Mouse (Mus musculus): ENCODE data around the gene Efs. TPM values are rescaled to one million over a fixed set of nuclear protein-coding genes. Genes with fewer than 3 reads are reported as not detected.

Efs gene
- total and polyA plus RNA-seq, 3 experiments, result 1.9 to 5.1 (median 3.0) TPM

DNA sequence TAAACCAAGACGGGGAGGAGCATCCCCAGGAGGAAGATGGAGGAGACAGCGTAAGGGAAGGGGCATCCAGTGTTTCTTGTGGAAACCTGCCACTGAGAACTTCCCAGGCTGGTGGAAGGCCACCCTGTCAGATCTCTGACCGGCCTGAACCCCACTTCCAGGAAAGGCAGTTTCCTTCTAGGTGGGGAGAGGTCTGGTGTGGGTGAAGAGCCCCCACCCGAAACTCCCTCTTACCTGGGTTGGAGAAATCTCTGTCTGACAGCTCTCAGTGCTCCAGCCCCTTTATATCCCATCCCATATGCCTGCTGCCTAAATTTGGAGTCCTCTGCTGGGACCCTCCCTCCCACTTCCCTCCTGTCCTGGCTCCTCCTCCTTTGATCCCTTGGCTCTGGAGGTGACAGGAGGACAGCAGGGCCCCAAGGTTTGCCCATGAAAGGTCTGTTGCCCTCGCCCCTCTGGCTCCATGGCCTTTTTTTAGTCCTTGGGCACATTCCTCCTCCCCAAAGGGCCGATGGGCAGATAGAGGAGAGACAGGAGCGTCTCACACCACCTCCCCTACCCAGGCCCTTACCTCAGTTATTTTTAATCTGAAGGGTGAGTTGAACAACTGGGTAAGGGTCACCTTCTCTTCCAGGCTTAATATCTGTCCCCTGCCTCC is 40.5 kb upstream of the Efs start, which contains the start of gene Myh6:
Myh6 (minus strand) TSS at position 608 of the 658 bp plus-strand sequence.
- Histone ChIP-seq H3K4me1 (ENCODE audit: control insufficient read depth, insufficient read depth, low read length) (no peaks in the 10 kb centered on the region), H3K36me3 (ENCODE audit: control insufficient read depth, insufficient read depth, low read length) (no peaks in the 10 kb centered on the region), H3K79me2 (replicated peaks; ENCODE audit: control insufficient read depth, insufficient read depth, low read length) (no peaks in the 10 kb centered on the region), H3K27ac (peak within 1 kb of the TSS; percentile 93), H3K9ac (ENCODE audit: low read depth, low read length) (peak within 1 kb of the TSS; percentile 94), H3K4me3 (peak within 1 kb of the TSS; percentile 59), H3K27me3 (ENCODE audit: control insufficient read depth, insufficient read depth, low read length) (no peaks in the 10 kb centered on the region)
- TF ChIP-seq POLR2A (IDR thresholded peaks at IDR 0.05; ENCODE audit: insufficient read depth, low read depth, low read length) (peak; percentile 99), CTCF (IDR thresholded peaks at IDR 0.05) (no peak), EP300 (IDR thresholded peaks at IDR 0.05; ENCODE audit: insufficient read depth, low read depth, low read length) (peak; percentile 100)
- peak; percentile 59 to 83 for DNase-seq
- 44% methylated on average over 7 of the region's 7 CpGs for WGBS
- intact Hi-C loops (cut with DNase I), result no loop called here

DNA sequence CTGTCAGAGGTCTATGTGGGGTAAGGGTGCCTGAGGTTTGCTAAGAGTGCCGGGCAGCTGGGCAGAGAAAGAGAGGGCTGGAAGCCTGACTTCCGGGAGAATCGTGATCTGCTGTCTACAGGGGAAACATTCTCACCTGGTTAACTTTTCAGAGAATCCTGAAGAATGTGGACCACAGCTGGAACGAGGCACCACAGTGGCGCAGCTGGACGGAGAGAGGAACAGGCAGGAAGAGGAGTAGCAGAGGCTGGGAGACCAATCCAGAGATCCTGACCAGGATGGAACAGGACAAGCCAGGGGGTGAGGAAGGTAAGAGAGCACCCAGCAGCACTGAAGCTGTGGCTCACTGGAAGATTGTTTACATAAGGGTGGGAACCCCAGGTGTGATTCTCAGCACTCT is 39.7 kb upstream of the Efs start:
- H3K9ac ChIP-seq (ENCODE audit: low read depth, low read length), result peak overlapping the region; percentile 94
- peak overlapping the region; percentile 93 for H3K27ac ChIP-seq
- peak in 1 of 2 experiments; percentile 21 for DNase-seq
- intact Hi-C loops (cut with DNase I), result no loop called here
- TF ChIP-seq CTCF (IDR thresholded peaks at IDR 0.05), result no peak
- peak; percentile 76 for TF ChIP-seq POLR2A (IDR thresholded peaks at IDR 0.05; ENCODE audit: insufficient read depth, low read depth, low read length)
- TF ChIP-seq EP300 (IDR thresholded peaks at IDR 0.05; ENCODE audit: insufficient read depth, low read depth, low read length), result peak; percentile 91; the same call in 1 of the 2 replicates
- no peaks in the 10 kb centered on the region for H3K27me3 ChIP-seq (ENCODE audit: control insufficient read depth, insufficient read depth, low read length)
- H3K4me1 ChIP-seq (ENCODE audit: control insufficient read depth, insufficient read depth, low read length), result no peaks in the 10 kb centered on the region
- H3K36me3 ChIP-seq (ENCODE audit: control insufficient read depth, insufficient read depth, low read length), result no peaks in the 10 kb centered on the region
- 56% methylated on average over 6 of the region's 6 CpGs for WGBS
- no peaks in the 10 kb centered on the region for H3K79me2 ChIP-seq (replicated peaks; ENCODE audit: control insufficient read depth, insufficient read depth, low read length)
- H3K4me3 ChIP-seq, result peak overlapping the region; percentile 59

DNA sequence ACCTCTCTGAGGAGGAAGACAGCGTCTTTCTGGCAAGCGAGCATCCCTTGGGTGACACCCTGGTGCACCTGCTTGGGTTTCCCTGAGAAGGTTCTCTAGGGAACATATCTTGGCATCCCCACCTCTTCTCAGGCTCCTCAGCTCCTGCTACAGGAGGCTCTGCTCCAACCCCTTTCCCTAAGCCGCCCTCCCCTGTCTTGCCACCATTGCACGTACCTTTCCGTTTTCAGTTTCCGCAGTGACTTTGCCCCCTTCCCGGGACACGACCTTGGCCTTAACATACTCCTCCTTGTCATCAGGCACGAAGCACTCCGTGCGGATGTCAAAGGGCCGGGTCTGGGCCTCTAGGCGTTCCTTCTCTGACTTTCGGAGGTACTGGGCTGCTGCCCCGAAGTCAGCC is 39.1 kb upstream of the Efs start:
- TF ChIP-seq EP300 (IDR thresholded peaks at IDR 0.05; ENCODE audit: insufficient read depth, low read depth, low read length), result peak; percentile 91; the same call in 1 of the 2 replicates
- TF ChIP-seq POLR2A (IDR thresholded peaks at IDR 0.05; ENCODE audit: insufficient read depth, low read depth, low read length), result peak; percentile 63; the same call in 1 of the 2 replicates
- no peak for TF ChIP-seq CTCF (IDR thresholded peaks at IDR 0.05)
- DNase-seq, result peak in 1 of 2 experiments; percentile 27
- intact Hi-C loops (cut with DNase I), result no loop called here
- peak overlapping the region; percentile 59 for H3K4me3 ChIP-seq
- H3K27me3 ChIP-seq (ENCODE audit: control insufficient read depth, insufficient read depth, low read length), result no peaks in the 10 kb centered on the region
- no peaks in the 10 kb centered on the region for H3K36me3 ChIP-seq (ENCODE audit: control insufficient read depth, insufficient read depth, low read length)
- H3K27ac ChIP-seq, result peak overlapping the region; percentile 93
- peak overlapping the region; percentile 94 for H3K9ac ChIP-seq (ENCODE audit: low read depth, low read length)
- no peaks in the 10 kb centered on the region for H3K79me2 ChIP-seq (replicated peaks; ENCODE audit: control insufficient read depth, insufficient read depth, low read length)
- 65% methylated on average over 15 of the region's 15 CpGs for WGBS
- no peaks in the 10 kb centered on the region for H3K4me1 ChIP-seq (ENCODE audit: control insufficient read depth, insufficient read depth, low read length)

DNA sequence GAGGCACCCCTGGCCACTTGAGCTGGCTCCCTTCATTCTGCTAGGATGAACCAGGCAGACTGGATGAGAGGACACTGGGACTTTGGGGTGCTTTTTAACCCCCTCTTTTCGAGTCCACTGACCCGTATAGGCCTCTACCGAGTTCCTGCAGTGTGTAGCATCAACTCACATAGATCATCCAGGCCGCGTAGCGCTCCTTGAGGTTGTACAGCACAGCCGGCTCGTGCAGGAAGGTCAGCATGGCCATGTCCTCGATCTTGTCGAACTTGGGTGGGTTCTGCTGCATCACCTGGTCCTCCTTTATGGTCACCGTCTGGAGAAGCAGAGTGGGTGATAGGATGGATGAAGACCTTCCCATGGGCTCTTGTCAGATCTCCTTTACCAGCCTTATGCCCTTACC is 37.8 kb upstream of the Efs start:
- intact Hi-C loops (cut with DNase I), result no loop called here
- Histone ChIP-seq H3K36me3 (ENCODE audit: control insufficient read depth, insufficient read depth, low read length) (no peaks in the 10 kb centered on the region; the same call in 1 of the 2 replicates), H3K4me3 (peak overlapping the region; percentile 59), H3K9ac (ENCODE audit: low read depth, low read length) (peak overlapping the region; percentile 94), H3K27me3 (ENCODE audit: control insufficient read depth, insufficient read depth, low read length) (no peaks in the 10 kb centered on the region), H3K79me2 (replicated peaks; ENCODE audit: control insufficient read depth, insufficient read depth, low read length) (no peaks in the 10 kb centered on the region), H3K4me1 (ENCODE audit: control insufficient read depth, insufficient read depth, low read length) (no peaks in the 10 kb centered on the region), H3K27ac (peak overlapping the region; percentile 93)
- DNase-seq, result peak in 1 of 2 experiments; percentile 24
- TF ChIP-seq POLR2A (IDR thresholded peaks at IDR 0.05; ENCODE audit: insufficient read depth, low read depth, low read length), result peak; percentile 63; the same call in 1 of the 2 replicates
- TF ChIP-seq CTCF (IDR thresholded peaks at IDR 0.05), result no peak
- peak; percentile 84 for TF ChIP-seq EP300 (IDR thresholded peaks at IDR 0.05; ENCODE audit: insufficient read depth, low read depth, low read length)
- 63% methylated on average over 11 of the region's 11 CpGs for WGBS

DNA sequence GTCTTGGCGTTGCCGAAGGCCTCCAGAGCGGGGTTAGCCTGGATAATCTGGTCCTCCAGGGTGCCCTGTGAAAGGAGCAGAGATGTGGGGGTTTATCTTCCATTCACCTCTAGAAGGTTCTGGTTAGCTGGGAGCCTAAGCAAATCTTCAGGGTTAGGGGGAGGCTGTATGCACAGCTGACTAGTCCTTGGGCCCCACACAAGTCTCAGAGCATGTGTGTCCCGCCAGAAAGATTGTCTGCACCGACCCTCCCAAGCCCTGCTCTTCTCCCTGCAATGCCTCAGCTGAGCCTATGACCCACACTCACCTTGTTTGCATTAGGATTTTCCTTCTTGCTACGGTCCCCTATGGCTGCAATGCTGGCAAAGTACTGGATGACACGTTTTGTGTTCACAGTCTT is 36.8 kb upstream of the Efs start:
- WGBS, result 52% methylated on average over 7 of the region's 7 CpGs
- no peak for TF ChIP-seq CTCF (IDR thresholded peaks at IDR 0.05)
- TF ChIP-seq POLR2A (IDR thresholded peaks at IDR 0.05; ENCODE audit: insufficient read depth, low read depth, low read length), result peak; percentile 84
- peak; percentile 57 for TF ChIP-seq EP300 (IDR thresholded peaks at IDR 0.05; ENCODE audit: insufficient read depth, low read depth, low read length)
- DNase-seq, result no peak
- no peaks in the 10 kb centered on the region for H3K27me3 ChIP-seq (ENCODE audit: control insufficient read depth, insufficient read depth, low read length)
- H3K4me1 ChIP-seq (ENCODE audit: control insufficient read depth, insufficient read depth, low read length), result no peaks in the 10 kb centered on the region
- peak overlapping the region; percentile 59 for H3K4me3 ChIP-seq
- no peaks in the 10 kb centered on the region for H3K79me2 ChIP-seq (replicated peaks; ENCODE audit: control insufficient read depth, insufficient read depth, low read length)
- intact Hi-C loops (cut with DNase I), result no loop called here
- H3K9ac ChIP-seq (ENCODE audit: low read depth, low read length), result peak overlapping the region; percentile 94
- H3K36me3 ChIP-seq (ENCODE audit: control insufficient read depth, insufficient read depth, low read length), result no peaks in the 10 kb centered on the region; the same call in 1 of the 2 replicates
- H3K27ac ChIP-seq, result peak overlapping the region; percentile 71

DNA sequence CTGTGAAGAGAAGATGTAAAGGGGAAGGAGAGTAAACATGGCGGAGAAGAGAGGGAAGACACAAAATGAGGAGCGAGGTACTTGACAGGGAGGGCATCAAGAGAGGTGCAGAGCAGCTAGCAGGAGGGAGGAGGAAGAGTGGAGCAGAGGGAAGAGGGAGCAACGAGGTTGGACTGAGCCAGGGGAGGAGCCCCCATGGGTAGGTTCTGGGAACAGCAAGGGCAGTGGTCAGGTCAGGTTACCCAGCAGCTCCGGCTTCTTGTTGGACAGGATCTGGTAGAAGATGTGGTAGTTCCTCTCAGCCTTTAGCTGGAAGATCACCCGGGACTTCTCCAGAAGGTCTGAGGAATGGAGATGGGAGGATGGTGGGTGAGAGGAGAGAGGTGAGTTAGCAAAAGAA is 35.6 kb upstream of the Efs start:
- peak overlapping the region; percentile 71; the same call in 1 of the 2 replicates for H3K27ac ChIP-seq
- peak overlapping the region; percentile 38 for H3K4me3 ChIP-seq
- H3K36me3 ChIP-seq (ENCODE audit: control insufficient read depth, insufficient read depth, low read length), result no peaks in the 10 kb centered on the region; the same call in 1 of the 2 replicates
- 53% methylated on average over 5 of the region's 5 CpGs for WGBS
- TF ChIP-seq EP300 (IDR thresholded peaks at IDR 0.05; ENCODE audit: insufficient read depth, low read depth, low read length), result peak; percentile 96
- peak; percentile 87 for TF ChIP-seq POLR2A (IDR thresholded peaks at IDR 0.05; ENCODE audit: insufficient read depth, low read depth, low read length)
- TF ChIP-seq CTCF (IDR thresholded peaks at IDR 0.05), result no peak
- H3K9ac ChIP-seq (ENCODE audit: low read depth, low read length), result peak overlapping the region; percentile 69
- intact Hi-C loops (cut with DNase I), result no loop called here
- no peaks in the 10 kb centered on the region for H3K79me2 ChIP-seq (replicated peaks; ENCODE audit: control insufficient read depth, insufficient read depth, low read length)
- H3K27me3 ChIP-seq (ENCODE audit: control insufficient read depth, insufficient read depth, low read length), result no peaks in the 10 kb centered on the region
- no peak for DNase-seq
- no peaks in the 10 kb centered on the region for H3K4me1 ChIP-seq (ENCODE audit: control insufficient read depth, insufficient read depth, low read length)

All from heart, adult 2 months (tissue).